Mouse (Mus musculus) inflammation-experienced regulatory T-cells, adult 6 months (primary cell): Measurements from ENCODE around the gene Prph. TPM values are rescaled to one million over a fixed set of nuclear protein-coding genes. Genes with fewer than 3 reads are reported as not detected.
"Not testable (repeated sequence)": the region's sequence is repeated elsewhere in the genome, so short reads cannot be mapped to it uniquely, and the experiment has no call there.

Experiments used
- ATAC-seq: one replicate; pipeline ENCODE4 v1.8.0; 2017
- polyA plus RNA-seq, 3 experiments: library from polyadenylated mRNA; unstranded; fragments of 100-300 nt; shearing (Covaris generic); gene quantifications; one replicate each; pipeline ENCODE4 v1.2.1; 2017

Prph gene
- polyA plus RNA-seq, 3 experiments from 2014 or later: not detected

DNA sequence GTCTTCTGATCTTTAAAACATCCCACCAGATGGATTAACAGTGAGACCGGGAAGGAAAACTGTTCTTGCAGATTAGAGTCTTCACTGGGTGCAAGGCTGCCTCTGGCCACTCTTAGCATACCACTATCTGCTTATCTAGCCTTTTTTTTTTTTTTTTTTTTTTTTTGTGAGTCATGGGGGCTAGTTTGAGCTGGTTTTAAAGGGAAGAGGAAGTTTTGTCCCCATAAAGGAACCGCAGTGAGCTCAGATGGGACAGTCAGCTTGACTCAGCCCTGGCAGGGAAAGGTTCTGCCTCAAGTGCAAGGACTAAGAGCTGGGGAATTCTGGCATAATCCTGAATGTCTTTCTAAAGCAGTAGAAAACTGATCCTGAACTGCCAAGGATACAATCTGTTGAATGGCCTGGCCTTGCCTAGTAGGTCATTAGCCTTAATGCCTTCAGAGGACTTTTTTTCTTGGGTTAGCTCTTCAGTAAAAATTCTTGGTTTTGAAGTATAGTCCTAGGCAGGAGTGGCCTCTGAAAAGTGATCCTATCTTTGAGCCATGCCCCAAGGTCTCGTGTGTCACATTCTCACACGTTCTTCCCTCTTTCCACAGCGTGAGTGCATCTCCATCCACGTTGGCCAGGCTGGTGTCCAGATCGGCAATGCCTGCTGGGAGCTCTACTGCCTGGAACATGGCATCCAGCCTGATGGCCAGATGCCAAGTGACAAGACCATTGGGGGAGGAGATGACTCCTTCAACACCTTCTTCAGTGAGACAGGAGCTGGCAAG is 21.3 kb upstream of the Prph start:
- ATAC-seq: no peak

DNA sequence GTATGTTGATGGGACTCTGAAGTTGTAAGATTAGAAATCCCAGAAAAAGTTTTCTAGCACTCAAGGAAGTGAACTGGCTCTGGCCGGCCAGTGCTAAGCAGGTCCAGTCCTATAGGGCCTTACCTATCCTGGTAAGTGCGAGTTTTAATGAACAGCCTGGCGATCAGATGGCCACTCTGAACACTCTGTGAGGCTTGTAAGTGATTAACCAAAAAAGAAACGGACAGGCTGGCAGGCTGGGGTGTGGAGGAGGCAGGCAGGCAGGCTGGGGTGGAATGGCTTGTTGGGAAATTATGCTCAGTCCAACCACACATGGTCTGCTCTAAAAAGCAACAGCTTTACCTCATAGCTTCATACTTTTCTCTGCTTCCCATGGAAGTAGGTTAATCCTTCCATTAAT is 19.5 kb upstream of the Prph start:
- ATAC-seq: no peak

DNA sequence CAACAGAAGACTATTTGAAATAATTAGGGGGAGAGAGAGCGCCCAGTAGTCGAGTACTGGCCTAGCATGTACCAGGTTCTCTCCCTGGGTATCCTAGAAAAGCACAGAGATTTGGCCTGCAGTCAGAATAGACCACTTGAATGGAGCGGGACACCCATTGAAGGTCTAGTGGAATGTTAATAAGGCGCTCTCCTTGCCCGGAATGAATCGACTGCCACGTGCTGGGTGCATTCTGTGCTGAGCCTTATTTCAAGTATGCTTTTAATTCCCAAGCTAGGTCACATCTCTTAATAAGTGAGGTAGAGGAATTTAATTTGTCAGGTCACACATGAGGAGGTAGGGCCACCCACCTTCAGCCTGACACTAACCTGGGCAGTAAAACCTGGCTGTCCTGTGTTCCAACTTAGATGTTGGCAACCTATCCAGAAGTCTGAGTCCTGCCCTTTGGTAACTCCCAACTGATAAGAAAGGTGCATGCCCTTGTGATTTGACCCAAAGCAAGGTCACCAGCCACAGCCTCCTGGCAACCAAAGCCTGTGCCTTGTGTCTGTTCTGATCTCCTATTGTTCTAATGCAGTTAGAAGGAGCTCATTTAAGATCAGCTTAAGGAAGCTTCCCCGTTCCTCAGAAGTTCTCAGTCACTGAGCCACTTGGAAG is 18.6 kb upstream of the Prph start:
- no peak for ATAC-seq

DNA sequence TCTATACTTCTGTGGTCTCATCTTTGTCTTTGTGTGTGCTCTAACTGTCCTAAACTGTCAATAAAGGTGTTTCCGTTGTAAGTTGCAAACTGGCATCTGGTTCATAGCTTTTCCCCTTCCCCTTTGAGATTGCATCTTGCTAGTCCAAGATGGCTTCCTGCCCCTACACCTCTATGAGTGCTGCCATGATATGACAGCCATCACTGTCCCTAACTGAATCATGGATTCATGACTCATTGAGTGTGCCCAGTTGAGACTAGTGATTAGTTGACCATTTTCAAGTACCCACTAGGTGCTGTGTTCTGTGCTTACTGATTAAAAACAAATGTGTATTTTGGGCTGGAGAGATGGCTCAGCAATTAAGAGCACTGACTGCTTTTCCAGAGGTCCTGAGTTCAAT is 16.9 kb upstream of the Prph start:
- ATAC-seq: no peak

DNA sequence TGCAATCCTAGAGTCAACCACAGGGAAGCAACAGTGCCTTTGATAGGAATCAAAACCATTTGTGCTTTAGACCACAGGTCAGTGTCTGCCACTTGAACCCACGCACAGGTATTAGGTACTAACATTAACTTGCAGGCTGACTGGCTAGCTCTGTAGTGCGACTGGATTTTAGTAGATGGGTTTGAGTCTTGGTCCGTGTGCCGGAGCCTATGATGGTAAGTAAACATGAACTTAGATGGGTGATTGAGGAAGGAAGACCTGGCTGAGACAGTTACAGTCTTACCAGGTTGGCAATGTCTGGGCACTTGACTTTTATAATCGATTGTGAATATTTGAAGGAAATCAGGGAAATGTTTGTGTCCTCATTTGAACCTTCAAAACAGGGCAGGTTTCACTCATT is 16.2 kb upstream of the Prph start:
- ATAC-seq: no peak

DNA sequence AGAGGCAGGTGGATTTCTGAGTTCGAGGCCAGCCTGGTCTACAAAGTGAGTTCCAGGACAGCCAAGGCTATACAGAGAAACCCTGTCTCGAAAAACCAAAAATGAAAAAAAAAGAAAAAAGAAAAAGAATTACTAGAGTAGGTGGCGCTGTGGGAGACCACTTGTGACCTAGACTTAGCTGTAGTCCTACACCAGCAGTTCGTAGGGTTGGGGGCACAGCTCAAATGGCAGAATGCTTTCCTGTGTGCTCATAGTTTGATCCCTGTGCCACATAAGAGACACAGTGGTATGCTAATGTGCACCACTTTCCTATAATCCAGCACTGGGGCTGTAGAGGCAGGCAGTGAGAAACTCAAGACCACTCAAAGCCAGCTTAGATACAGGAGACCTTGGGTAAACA is 15.7 kb upstream of the Prph start:
- ATAC-seq: no peak

DNA sequence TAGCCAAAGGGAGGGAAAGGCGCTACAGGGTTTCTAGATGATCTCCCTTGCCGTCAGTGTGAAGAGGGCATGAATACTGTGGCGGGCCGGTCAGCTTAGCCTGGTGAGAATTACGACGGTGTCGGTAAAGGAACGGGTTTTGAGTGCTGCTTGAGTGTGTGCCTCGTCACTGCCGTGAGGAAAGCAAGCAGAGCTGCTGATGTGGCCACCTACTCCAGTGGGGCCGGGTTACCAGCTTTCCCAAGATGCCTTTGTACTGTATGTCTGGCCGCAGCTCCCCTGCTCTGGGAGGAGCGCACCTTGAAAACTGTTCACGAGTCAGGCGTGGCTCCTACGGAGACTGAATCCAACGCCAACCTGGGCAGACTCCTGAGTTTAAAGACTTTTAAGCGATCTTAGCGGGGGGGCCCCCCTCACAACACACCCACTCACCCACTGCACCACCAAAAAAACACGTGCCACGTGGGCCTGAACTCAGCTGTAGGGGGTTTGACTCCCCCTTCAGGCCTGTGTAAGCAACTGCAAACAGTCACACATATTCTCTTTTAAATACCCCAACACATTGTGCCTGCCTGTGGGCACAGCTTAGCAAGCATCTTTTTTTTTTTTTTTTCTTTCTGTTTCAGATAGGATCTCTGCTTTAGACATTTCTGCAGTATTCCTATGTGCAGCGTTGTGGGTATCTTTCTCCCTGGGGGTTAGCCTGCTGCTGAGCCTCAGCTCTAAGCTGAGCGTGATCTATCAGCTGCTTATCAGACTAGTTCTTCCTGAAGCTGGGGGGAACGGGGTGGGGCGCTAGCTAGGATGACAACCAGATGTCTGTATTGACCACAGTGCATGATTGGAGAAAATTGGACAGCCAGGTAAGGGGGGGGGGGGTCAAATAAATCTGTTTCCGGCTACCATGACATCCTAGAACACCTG is 14.7 kb upstream of the Prph start:
- no peak for ATAC-seq

DNA sequence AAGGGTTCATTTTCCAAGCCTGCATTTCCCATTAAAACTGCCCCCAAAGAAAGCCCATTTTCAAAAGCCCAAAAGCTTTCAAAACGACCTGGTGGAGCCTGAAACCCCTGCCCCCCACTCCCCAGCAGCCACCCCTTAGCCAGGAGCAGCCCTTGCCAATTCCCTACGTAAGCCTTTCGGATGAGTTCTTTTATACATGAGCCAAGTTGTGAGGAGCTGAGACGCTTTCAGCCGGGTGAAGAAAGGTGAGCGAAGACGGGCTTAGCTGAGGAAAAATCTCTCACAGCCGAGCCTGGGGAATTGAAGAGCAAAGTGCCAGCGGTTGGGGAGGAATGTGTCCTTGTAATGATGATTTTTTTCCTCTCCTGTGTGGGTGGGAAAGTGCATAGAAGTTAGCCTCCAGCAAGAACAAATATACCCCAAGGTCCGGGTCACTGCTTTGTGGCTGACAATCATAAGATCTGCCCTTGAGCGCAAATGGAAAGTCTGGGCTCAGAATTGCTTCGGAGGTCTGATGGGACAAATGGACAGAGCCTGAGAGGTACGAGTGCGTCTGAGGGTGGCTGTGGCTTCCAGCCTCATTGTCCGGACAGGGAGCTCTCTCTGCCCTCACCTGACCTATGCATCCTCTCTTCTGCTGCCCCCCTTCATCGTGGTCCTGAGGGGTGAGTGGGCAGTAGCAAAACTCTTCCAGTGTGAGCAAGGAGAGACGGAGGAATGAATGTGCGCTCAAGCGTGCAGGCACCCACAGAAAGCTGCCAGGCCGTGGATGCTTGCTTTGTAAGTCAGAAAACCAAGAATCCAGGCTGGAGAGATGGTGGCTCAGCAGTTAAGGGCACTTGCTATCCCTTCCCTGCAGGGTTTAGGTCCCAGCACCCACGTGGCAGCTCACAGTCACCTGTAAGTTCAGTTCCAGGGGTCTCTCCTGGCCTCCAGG is 13.8 kb upstream of the Prph start:
- ATAC-seq: no peak

DNA sequence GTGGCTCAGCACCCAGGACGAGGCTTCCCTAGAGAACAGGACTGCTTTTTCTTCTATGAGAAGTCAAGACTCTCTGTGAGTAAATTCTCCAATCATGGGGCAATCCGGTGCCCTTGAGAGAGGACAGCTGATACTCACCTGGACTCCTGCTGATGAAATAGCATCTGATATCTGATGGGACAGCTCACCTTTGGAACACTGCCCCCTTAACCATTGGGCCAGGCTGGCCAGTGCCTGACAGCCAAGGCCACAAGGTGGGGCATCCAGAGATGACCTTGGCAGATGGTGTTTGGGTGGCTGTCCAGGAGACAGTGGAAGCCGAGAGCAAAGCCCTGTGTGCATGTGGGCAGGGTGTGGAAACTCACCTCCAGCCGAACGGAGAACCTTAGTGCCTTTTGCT is 12.6 kb upstream of the Prph start:
- ATAC-seq: no peak

DNA sequence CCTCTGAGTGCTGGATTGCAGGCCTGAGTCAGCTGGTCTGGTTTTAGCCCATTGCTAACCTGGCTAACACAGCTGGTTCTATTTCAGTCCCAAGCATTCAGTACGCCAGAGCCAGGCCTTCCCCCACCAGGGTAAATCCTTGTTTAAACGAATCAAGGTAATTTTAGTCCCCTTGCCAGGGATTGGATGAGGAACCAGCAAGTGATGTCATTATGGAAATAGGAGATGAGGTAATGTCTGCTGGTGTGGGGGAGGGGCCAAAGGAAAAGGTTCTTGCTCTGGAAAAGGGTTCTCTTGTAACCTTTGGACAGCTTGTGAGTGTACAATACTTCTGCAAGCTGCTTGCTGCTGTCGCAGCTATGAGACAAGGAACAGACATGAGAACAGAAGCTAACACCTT is 10.1 kb upstream of the Prph start:
- ATAC-seq: no peak

DNA sequence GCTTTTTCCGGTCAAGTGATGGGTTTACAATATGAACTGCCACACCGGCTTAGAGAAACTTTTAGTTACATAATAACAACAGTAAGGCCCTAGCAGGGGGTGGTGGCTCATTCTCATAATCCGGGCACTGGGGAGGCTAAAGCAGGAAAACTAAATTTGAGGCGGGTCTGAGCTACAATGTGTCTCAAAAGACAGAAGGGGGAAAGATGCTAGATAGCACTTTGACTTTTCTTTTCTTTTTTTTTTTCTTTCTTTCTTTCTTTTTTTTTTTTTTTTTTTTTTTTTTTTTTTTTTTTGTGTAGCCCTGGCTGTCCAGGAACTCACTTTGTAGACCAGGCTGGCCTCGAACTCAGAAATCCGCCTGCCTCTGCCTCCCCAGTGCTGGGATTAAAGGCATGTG is 9.2 kb upstream of the Prph start:
- ATAC-seq: not testable (repeated sequence)

DNA sequence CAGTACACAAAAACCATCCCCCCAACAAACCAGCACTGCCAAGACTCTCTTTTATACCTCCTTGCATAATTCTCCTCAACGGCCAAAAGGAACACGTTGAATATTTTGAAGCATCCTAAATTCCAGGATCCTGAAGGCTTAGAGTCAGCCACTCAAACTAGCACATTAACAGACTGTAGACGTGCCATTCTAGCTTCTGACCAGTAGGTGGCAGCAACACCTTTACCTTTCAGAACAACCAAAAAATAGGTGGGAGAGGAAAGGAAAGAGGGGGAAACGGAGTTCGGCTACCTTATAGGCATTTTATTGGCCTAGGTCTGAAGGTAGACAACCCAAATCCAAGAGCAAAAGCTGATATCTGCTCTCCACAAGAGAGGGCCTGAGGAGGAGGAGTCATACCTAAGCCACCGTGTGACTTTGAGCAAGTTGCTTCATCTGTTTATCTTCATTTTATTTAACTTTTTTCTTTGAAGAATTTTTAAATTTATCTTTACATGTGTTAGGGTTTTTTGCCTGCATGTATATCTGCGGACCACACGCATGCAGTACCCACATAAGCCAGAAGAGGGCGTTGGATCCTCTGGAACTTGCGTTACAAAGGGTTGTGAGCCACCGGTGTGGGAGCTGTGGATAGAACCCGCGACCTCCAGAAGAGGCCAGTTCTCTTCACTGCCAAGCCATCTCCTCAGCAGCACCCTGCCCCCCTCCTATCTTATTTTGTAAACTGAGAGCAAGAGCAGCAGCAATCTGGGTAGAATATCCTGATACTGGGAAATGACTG is 5.3 kb upstream of the Prph start:
- ATAC-seq: peak; percentile 32

DNA sequence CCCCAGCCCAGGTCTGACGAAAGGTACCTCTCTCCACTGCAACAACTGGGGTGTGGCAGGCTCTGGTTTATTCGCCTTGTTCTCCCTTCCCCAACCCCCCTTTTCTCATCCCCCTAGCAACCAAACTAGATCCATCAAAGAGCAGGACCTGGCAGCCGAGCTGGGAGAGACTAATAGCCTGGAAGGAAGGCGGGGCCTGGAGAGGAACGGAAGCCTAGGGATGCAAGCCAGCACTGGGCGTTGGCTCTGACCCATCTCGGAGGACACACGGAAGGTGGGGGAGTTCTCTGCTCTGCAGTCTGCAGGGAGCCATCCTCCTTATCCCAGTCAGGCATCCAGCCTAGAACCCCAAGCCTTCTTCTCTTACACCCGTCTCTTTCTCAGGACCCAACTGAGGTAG is 1.6 kb upstream of the Prph start:
- no peak for ATAC-seq

DNA sequence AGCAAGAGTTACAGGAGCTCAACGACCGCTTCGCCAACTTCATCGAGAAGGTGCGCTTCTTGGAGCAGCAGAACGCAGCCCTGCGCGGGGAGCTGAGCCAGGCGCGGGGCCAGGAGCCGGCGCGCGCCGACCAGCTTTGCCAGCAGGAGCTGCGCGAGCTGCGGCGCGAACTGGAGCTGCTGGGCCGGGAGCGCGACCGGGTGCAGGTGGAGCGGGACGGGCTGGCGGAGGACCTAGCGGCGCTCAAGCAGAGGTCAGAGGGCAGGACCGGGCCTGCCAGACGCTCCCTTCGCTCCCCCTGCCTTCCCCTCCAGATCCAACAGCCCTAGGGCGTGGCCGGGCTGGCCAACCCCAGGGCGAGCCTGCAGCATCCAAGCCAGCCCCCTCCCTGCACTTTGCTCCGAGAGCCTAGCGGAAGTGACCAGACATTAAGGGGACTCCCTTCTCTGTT is 562 bp downstream of the Prph start:
- no peak for ATAC-seq

DNA sequence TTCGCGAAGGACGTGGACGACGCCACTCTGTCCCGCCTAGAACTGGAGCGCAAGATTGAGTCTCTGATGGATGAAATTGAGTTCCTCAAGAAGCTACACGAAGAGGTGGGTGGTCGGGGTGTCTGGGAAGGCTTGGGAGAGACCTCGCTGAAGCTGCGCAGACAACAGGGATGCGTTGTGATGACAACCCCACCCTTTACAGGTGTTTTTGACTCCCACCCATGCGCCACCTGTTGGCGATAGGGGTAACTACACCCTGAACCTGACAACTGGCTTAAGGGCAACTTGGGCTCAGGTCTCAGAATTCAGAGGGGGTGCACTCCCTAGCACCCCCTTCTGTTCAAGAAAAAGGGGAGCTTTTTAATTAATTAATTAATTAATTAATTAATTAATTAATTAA is 1.4 kb downstream of the Prph start:
- ATAC-seq: no peak

DNA sequence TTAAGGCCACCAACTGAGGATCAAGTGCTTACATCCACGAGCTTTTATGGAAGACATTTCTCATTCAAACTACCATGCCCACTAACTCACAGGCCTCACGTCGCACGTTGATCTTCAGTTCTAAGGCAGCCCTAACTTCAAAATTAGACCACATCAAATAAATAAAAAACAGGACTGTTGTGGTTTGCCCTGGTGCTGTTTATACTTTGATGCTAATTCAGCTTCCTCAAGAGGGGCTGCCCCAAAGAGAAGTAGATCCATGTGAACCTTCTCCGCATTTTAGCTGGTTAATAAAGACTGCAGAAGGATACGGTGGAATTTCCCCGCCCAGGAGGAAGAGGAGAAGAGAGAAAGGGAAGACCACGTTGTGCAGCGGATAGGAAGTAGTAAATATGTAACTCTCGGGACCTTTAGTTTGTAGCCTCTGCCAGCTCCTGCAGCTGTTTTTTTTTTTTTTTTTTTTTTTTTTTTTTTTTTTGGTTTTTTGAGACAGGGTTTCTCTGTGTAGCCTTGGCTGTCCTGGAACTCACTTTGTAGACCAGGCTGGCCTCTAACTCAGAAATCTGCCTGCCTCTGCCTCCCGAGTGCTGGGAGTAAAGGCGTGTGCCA is 10.7 kb downstream of the Prph start:
- ATAC-seq: peak; percentile 82

DNA sequence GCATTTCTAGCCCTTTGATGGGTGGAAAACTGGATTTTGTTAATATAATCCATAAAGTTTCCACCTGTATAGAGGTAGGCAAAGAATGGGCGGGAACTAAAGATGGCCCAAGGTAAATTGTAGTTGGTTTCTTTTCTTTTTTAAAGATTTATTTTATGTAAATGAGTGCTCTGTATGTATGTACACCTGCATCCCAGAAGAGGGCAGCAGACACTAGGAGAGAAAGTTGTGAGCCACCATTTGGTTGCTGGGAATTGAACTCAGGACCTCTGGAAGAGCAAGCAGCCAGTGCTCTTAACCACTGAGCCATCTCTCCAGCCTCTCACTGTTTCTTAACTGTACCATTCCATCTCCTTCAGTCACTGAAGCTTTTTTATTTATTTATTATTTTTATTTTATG is 17.0 kb downstream of the Prph start:
- ATAC-seq: no peak

DNA sequence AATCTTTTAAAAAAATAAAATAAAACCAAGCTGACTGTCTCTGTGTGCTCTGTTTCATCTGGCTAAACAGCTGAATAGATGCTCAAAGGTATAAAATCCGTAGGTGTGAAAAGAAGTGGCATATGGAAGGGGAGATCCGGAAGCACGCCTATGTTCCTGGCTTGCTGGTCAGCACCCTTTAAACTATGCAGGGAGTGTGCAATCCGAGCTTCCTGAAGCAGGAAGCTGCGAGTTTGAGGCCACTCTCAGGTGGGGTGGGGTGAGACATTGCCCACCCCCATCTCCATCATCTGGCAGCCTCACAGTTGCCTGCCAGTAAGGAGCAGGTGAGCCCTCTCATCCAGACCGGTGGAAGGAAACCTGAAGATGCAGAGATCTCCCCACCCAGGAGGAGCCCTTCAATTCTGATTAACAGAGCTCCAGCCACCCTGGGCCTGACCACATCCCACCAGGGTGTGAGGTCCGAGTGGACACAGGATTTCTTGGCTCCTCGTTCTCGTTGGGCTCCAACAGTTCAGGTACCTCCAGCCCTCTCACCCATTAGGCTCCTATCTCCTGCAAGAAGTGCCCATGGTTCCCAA is 19.1 kb downstream of the Prph start, which contains the start of gene Troap:
TSS of gene Troap (plus strand) at position 557 of the 581 bp plus-strand sequence.
- ATAC-seq: peak; percentile 22

DNA sequence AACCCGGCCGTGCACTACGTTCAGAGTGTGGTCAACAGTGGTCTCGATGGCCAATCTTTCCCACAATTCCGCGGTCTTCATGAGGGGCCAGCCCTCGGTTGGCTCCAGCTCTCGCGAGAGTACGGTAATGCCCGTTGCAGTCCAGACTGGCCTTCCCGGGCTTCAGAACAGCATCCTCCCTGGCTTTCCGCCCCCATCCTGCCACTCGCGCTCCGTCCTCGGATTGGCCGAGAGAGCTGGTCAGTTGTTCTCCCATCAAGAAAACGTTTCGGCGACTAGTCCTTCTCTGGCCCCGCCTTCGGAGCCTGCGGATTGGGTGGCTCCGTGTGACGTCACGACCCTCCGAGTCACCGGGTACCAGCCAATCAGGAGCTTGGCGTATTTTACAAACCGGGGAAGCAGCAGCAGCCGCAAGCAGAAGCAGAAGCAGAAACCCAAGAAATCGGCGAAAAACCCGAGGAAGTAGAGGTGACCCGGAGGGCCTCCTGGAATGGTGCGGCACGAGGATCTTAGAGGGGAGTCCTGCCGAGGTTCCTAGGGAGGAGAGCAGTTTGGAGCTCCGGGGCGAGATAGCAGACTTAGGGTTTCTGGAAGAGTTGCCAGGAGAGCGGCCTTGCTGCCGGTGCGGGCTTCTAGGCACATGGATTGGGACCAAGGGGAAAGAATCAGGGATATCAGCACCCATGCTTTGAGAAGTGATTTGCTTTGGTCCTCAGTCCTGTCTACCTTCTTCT is 19.8 kb downstream of the Prph start:
- peak; percentile 98 for ATAC-seq

DNA sequence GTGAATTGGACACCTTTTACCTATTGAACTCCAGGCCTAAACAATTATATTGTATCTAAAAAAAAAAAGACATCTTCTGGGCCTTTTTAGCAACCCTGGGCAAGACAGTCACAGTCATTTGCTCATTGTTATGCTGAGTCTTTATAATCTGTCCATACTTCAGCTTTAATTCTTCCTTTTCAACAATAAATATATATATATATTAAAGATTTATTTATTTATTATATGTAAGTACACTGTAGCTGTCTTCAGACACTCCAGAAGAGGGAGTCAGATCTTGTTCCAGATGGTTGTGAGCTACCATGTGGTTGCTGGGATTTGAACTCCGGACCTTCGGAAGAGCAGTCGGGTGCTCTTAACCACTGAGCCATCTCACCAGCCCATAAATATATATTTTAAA is 21.0 kb downstream of the Prph start:
- not testable (repeated sequence) for ATAC-seq
